Mouse (Mus musculus) heart, postnatal 14 days (tissue): ENCODE measurements around the gene Snx8. TPM values are rescaled to one million over a fixed set of nuclear protein-coding genes. Genes with fewer than 3 reads are reported as not detected.
A peak's percentile ranks its signal among the peaks of the same experiment; 100 is the strongest.

Source experiments
- DNase-seq, 2 experiments: peaks; one replicate each; pipeline ENCODE4 v3.0.0; 2021 to 2022
- intact Hi-C: fragments of 180-260 bp; cut with DNase I; formaldehyde crosslinking; loops from one replicate; pipeline ENCODE4 v1.15.1; 2025
- microRNA-seq, 2 experiments: library from miRNA; unstranded; fragments of <30 nt; microRNA quantifications; one replicate each; pipeline ENCODE4 v1.2.0; 2021 to 2022
- total RNA-seq, 2 experiments: library from RNA; stranded (reverse); gene quantifications; 2 replicates each; pipeline ENCODE4 v1.2.3; 2021

The Snx8 gene
- total RNA-seq, 2 experiments from 2014 or later: 14.6 to 16.2 TPM

GRCm38 (mm10) chr5:140292152-140292551, 96.9 kb downstream of the Snx8 start:
- peak; percentile 56 to 67 for DNase-seq
- intact Hi-C loops: loop anchor here (2.0 to 5.0 kb wide), 2 partner anchors 95 to 385 kb away; partner anchors contain the start of gene Elfn1

Small RNAs within 50 kb of the gene (microRNA-seq; reads per million reads assigned to microRNA genes)
- 1.3 to 1.6 reads per million in 2 experiments for gene Mir7038

Other genes with a start within 250 kb of the Snx8 start
- 10 to 100 TPM; 14.7 to 14.8 TPM for gene Mad1l1, start 67.7 kb downstream of the Snx8 start, total RNA-seq
- gene Nudt1, start 67.6 kb downstream of the Snx8 start, total RNA-seq: 10 to 100 TPM in 1 of 2 experiments, 1 to 10 TPM in 1; 10.0 to 12.2 TPM
- 10 to 100 TPM in 1 of 2 experiments, 1 to 10 TPM in 1; 9.5 to 10.9 TPM for gene Mrm2, start 57.4 kb downstream of the Snx8 start, total RNA-seq
- 10 to 100 TPM; 86.5 to 88.7 TPM for gene Eif3b, start 30.1 kb upstream of the Snx8 start, total RNA-seq
- not detected for gene Gm4869, start 56.4 kb upstream of the Snx8 start, total RNA-seq
- 1 to 10 TPM; 6.7 to 6.8 TPM for gene Chst12, start 116.3 kb upstream of the Snx8 start, total RNA-seq
- not detected for gene Grifin, start 175.8 kb upstream of the Snx8 start, total RNA-seq
- gene Lfng, start 218.1 kb upstream of the Snx8 start, total RNA-seq: 10 to 100 TPM; 18.1 to 22.4 TPM